Mouse (Mus musculus): ENCODE results near the gene Fgb.

DNA sequence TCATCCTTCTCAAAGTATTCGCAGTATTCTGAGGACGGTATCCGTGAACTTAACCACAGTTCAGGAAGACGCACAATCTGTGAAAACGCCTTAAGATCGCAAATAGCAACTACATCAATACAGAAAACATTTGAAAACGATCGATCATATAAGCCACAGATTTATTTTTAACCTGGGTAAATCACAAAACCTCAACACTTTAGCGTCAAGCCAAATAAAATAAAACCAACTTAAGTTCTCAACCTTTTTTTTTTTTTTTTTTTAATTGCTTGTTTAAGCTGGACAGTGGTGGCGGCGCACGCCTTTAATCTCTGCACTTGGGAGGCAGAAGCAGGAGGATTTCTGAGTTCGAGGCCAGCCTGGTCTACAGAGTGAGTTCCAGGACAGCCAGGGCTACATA lies 5.1 kb upstream of the Fgb start:
- no peak for TF ChIP-seq MYOD1 (IDR thresholded peaks at IDR 0.05; ENCODE audit: control insufficient read depth in 1 of 3, insufficient read length in 2 of 3, low read depth in 2 of 3)
- no peak for TF ChIP-seq MYOG (IDR thresholded peaks at IDR 0.05; ENCODE audit: control insufficient read depth in 1 of 3, insufficient read depth in 1 of 3, insufficient read length in 2 of 3, low read depth in 2 of 3)
- TF ChIP-seq POLR2A (IDR thresholded peaks at IDR 0.05; ENCODE audit: insufficient read length, low read depth): no peak
- TF ChIP-seq MAX (IDR thresholded peaks at IDR 0.05; ENCODE audit: low read depth): no peak
- no peak for TF ChIP-seq TCF12 (IDR thresholded peaks at IDR 0.05; ENCODE audit: insufficient read depth, poor library complexity, severe bottlenecking)
- no peak for TF ChIP-seq CEBPB (IDR thresholded peaks at IDR 0.05; ENCODE audit: insufficient read depth, poor library complexity, severe bottlenecking)
- TF ChIP-seq USF1 (IDR thresholded peaks at IDR 0.05; ENCODE audit: low read depth): no peak
- TF ChIP-seq POLR2AphosphoS2 (IDR thresholded peaks at IDR 0.05; ENCODE audit: insufficient read length, low read depth): no peak
- TF ChIP-seq E2F4 (IDR thresholded peaks at IDR 0.05; ENCODE audit: insufficient read depth): no peak
- no peak for TF ChIP-seq TCF3 (IDR thresholded peaks at IDR 0.05; ENCODE audit: insufficient read length, low read depth)
